Mouse (Mus musculus) stomach, embryonic 15.5 days (tissue): ENCODE data around the gene Gm20715. TPM values are rescaled to one million over a fixed set of nuclear protein-coding genes. Genes with fewer than 3 reads are reported as not detected.
"Not testable (repeated sequence)": the region's sequence is repeated elsewhere in the genome, so short reads cannot be mapped to it uniquely, and the experiment has no call there.

Experiments used
- ATAC-seq: fragments of 200-750 bp; cut with Nextera tagmentation; 2 replicates; pipeline ENCODE4 v1.8.0; 2017; ENCODE audit warnings: low read depth, moderate number of reproducible peaks, moderate TSS enrichment; ENCODE audit not compliant: insufficient read depth, low FRiP score
- H3K27ac ChIP-seq: fragments of 300-500 bp; sonication (generic); 2 replicates; pipeline ENCODE4 v1.5.1; 2015; ENCODE audit warnings: mild to moderate bottlenecking, inconsistent platforms
- H3K27me3 ChIP-seq: fragments of 300-500 bp; sonication (generic); replicated peaks from 2 replicates; pipeline ENCODE4 v1.6.1; 2015; ENCODE audit warnings: inconsistent platforms
- H3K36me3 ChIP-seq: fragments of 300-500 bp; sonication (generic); 2 replicates; pipeline ENCODE4 v1.6.1; 2015; ENCODE audit warnings: inconsistent platforms
- H3K4me1 ChIP-seq: fragments of 300-500 bp; sonication (generic); 2 replicates; pipeline ENCODE4 v1.6.1; 2015; ENCODE audit warnings: inconsistent platforms
- H3K4me2 ChIP-seq: fragments of 300-500 bp; sonication (generic); 2 replicates; pipeline ENCODE4 v1.6.1; 2015; ENCODE audit warnings: mild to moderate bottlenecking, inconsistent platforms
- H3K4me3 ChIP-seq: fragments of 300-500 bp; sonication (generic); replicated peaks from 2 replicates; pipeline ENCODE4 v1.5.1; 2015; ENCODE audit warnings: inconsistent platforms
- H3K9ac ChIP-seq: fragments of 300-500 bp; sonication (generic); 2 replicates; pipeline ENCODE4 v1.6.1; 2015; ENCODE audit warnings: inconsistent platforms
- H3K9me3 ChIP-seq: fragments of 300-500 bp; sonication (generic); 2 replicates; pipeline ENCODE4 v1.6.1; 2016; ENCODE audit warnings: inconsistent platforms
- WGBS: fragments of 180-500 bp; shearing (Covaris S2); methylation state at CpG from one replicate; pipeline ENCODE4 v1.1.7; 2015; 5-methylcytosine and 5-hydroxymethylcytosine counted together
- polyA plus RNA-seq: library from polyadenylated mRNA; unstranded; fragments of >200 nt; fragmentation: Nextera tagmentation; extraction: Ambion mirVana; gene quantifications from 2 replicates; pipeline ENCODE4 v1.2.1, GENCODE M21; 2015

The Gm20715 gene
- polyA plus RNA-seq, 1 experiment from 2014 or later, result not detected

DNA sequence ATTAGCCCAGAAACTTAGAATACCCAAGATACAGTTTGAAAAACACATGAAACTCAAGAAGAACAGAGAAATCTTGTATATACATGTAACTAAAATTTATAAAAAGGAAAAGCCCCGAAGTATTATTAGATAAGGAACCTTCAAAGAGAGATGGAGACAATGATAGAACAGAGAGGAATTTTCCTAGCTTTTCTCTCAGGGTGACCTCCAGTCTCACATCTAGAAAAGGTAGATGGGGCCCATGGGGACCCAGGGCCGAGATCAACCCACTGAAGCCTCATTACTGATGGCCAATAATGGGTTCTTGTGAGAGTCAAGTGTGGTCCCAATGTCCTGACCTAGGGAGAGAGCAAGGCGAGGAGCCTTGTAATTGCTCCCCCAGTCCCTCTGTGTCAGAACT, 28.3 kb downstream of the Gm20715 start, which contains the start of gene Olfr1344:
TSS of gene Olfr1344 (plus strand) at position 301 of the 400 bp plus-strand sequence.
- Histone ChIP-seq H3K4me1 (no peaks in the 10 kb centered on the region), H3K27ac (no peak within 1 kb of the TSS), H3K4me2 (no peak within 1 kb of the TSS), H3K9ac (no peak within 1 kb of the TSS), H3K4me3 (no peak within 1 kb of the TSS), H3K27me3 (no peaks in the 10 kb centered on the region), H3K36me3 (no peaks in the 10 kb centered on the region), H3K9me3 (no peaks in the 10 kb centered on the region)
- WGBS, result 75% methylated on average over 3 of the region's 3 CpGs
- no peak for ATAC-seq

DNA sequence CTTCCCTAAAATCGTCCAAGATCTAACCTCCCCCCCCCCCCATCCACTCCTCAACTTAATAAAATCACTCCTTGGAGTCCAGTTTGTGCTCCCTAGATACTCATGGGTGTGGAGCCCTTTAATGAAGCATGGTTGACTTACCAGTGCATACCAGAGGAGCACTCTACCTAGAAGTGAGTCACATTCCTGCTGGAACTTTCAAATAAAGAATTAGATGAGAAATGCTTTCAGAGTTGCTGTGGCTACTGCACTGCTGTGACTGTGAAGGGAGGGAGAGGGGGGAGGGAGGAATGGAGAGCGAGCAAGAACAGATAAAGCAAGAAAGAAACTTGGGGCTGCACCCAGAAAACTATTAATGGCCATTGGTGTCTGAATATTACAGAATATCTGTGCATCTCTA, 31.1 kb downstream of the Gm20715 start:
- Histone ChIP-seq H3K9me3 (no peaks in the 10 kb centered on the region), H3K4me2 (no peak overlapping the region), H3K27me3 (no peaks in the 10 kb centered on the region), H3K36me3 (no peaks in the 10 kb centered on the region), H3K4me1 (no peaks in the 10 kb centered on the region), H3K4me3 (no peak overlapping the region), H3K27ac (no peak overlapping the region), H3K9ac (no peak overlapping the region)
- no peak for ATAC-seq
- 52% methylated on average over 2 of the region's 2 CpGs for WGBS

DNA sequence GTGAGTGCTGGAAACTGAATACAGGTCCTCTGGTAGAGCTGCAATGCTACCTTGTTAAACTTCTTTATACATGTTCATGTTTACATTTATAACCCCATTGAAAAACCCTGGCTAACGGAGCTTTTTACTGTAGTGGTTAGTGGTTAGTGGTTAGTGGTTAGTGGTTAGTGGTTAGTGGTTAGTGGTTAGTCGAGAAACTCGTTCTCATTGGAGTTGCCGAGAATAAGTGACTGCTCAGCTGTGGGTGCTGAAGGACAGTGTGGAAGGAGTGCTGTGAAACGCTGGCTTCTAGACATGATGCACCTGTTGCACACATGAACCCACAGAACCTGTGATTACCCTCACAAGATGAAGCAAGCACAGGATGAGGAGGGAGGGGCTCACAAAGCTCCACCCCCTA, 37.7 kb downstream of the Gm20715 start:
- H3K9me3 ChIP-seq, result no peaks in the 10 kb centered on the region
- no peak for ATAC-seq
- H3K4me2 ChIP-seq, result no peak overlapping the region
- 75% methylated on average over 5 of the region's 5 CpGs for WGBS
- H3K4me3 ChIP-seq, result no peak overlapping the region
- no peak overlapping the region for H3K27ac ChIP-seq
- no peaks in the 10 kb centered on the region for H3K36me3 ChIP-seq
- no peak overlapping the region for H3K9ac ChIP-seq
- no peaks in the 10 kb centered on the region for H3K27me3 ChIP-seq
- no peaks in the 10 kb centered on the region for H3K4me1 ChIP-seq

DNA sequence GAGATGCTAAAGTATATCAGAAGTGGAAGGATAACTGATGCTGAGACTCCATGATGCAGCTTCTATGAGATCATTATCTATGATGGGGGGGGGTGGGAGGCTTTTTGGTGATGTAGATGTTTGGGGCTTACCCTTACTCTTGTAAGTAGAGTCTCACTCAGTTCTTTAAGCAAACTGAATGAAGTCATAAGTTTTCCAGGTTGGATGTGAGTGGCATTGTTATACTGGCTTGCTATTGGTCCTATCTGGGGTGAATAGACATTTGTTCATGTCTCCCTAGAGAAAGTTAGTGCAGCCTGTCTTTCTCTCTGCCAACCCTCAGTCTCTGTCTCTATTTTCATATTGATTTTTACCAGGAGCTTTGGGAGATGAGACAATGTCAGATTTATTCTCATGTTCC, 45.8 kb downstream of the Gm20715 start, which contains the start of gene Olfr1336:
TSS of gene Olfr1336 (plus strand) at position 301 of the 400 bp plus-strand sequence.
- H3K27ac ChIP-seq, result no peak within 1 kb of the TSS
- H3K36me3 ChIP-seq, result no peaks in the 10 kb centered on the region
- no peak within 1 kb of the TSS for H3K9ac ChIP-seq
- no peak within 1 kb of the TSS for H3K4me3 ChIP-seq
- H3K9me3 ChIP-seq, result no peaks in the 10 kb centered on the region
- ATAC-seq, result no peak
- no peaks in the 10 kb centered on the region for H3K27me3 ChIP-seq
- H3K4me2 ChIP-seq, result no peak within 1 kb of the TSS
- H3K4me1 ChIP-seq, result no peaks in the 10 kb centered on the region

DNA sequence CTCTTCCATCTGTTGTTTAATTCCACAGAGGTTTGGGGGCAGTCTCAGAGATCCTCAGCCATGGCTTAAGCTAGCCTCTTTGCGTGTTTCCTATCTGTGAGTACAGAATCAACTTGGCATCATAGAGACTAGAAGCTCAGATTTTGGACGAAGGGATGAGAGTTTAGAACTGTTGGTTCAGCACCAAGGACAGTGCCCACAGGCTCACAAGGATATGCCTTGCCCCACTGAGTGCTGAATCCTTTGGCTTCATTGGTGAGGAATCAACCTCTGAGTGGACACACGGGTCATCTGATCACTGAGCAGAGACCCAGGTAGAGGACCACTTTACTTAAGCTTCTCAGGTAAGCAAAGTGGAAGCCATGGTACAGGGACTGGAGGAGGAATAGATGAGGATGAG, 46.3 kb downstream of the Gm20715 start:
- Histone ChIP-seq H3K4me1 (no peaks in the 10 kb centered on the region), H3K27me3 (no peaks in the 10 kb centered on the region), H3K9me3 (no peaks in the 10 kb centered on the region), H3K36me3 (no peaks in the 10 kb centered on the region), H3K4me3 (no peak overlapping the region), H3K27ac (no peak overlapping the region), H3K9ac (no peak overlapping the region), H3K4me2 (no peak overlapping the region)
- no peak for ATAC-seq
- 46% methylated on average over 3 of the region's 3 CpGs for WGBS

- Histone ChIP-seq H3K36me3 (no peaks in the 10 kb centered on the region), H3K4me3 (no peak within 1 kb of the TSS), H3K9ac (no peak within 1 kb of the TSS), H3K9me3 (no peaks in the 10 kb centered on the region), H3K27ac (no peak within 1 kb of the TSS), H3K4me1 (no peaks in the 10 kb centered on the region), H3K27me3 (no peaks in the 10 kb centered on the region), H3K4me2 (no peak within 1 kb of the TSS)
- no peak for ATAC-seq
These were observed 56.9 kb downstream of the Gm20715 start, which contains the start of gene Olfr1346 for GRCm38 (mm10) chr7:6466951-6467350. TSS of gene Olfr1346 (plus strand) at chr7:6467101.

DNA sequence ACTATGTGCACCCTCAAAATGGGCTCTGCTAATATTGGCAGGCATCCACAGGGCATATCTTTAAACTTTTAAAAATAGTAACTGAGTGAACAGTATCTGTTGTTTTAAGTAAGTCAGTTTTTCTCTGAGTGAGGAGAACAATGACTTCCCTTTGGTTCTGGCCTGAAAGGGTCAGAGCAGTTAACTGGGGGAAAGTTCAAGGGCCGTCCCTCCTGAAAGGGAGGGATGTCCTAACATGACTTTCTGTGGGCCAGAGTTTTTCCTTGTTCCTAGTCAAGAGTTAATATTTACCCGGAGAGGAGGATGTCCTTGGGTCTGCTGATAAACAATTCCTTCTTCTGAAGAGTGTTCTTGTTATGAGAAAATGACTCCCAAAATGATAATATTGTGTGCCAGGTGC, 67.6 kb downstream of the Gm20715 start:
- not testable (repeated sequence) for ATAC-seq, H3K36me3 ChIP-seq, H3K9ac ChIP-seq, H3K4me1 ChIP-seq, H3K9me3 ChIP-seq, H3K4me3 ChIP-seq, H3K4me2 ChIP-seq, H3K27ac ChIP-seq, H3K27me3 ChIP-seq
- WGBS, result 43% methylated on average over 2 of the region's 2 CpGs

DNA sequence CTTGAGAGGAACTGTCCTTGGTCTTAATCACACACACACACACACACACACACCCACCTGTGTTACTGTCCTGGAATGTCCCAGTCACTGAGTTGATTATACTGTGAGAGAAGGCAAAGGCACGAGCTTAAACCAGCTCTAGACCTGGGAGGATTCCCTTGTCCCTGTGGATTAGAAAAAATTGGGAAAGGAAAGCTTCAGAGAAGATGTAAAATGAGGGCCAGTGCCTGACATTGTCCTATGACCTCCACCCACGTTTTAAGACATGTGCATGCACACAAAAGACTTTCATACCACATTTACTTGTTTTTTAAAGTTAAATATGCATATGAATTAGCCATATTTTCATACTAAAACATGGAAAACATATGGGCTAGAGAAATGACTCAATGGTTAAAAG, 76.8 kb downstream of the Gm20715 start, which contains the start of gene Olfr5:
TSS of gene Olfr5 (minus strand) at position 101 of the 400 bp plus-strand sequence.
- no peaks in the 10 kb centered on the region for H3K36me3 ChIP-seq
- H3K9ac ChIP-seq, result no peak within 1 kb of the TSS
- no peak for ATAC-seq
- no peaks in the 10 kb centered on the region for H3K27me3 ChIP-seq
- no peaks in the 10 kb centered on the region for H3K9me3 ChIP-seq
- no peak within 1 kb of the TSS for H3K4me2 ChIP-seq
- WGBS, result 32% methylated on average over 2 of the region's 2 CpGs
- no peaks in the 10 kb centered on the region for H3K4me1 ChIP-seq
- H3K4me3 ChIP-seq, result no peak within 1 kb of the TSS
- H3K27ac ChIP-seq, result no peak within 1 kb of the TSS

Other genes with a start within 250 kb of the Gm20715 start
- 46.8 and 49.6 TPM in 2 replicates for gene Zfp444, start 238.1 kb upstream of the Gm20715 start, polyA plus RNA-seq
- not detected in 2 replicates for gene Galp, start 213.2 kb upstream of the Gm20715 start, polyA plus RNA-seq
- gene Zscan5b, start 188.0 kb upstream of the Gm20715 start, polyA plus RNA-seq, result not detected in 2 replicates
- gene Epp13, start 157.6 kb upstream of the Gm20715 start, polyA plus RNA-seq, result not detected in 2 replicates
- gene Zfp667, start 123.7 kb upstream of the Gm20715 start, polyA plus RNA-seq, result 8.1 and 9.3 TPM in 2 replicates
- 4.5 and 4.8 TPM in 2 replicates for gene Zfp583, start 79.0 kb upstream of the Gm20715 start, polyA plus RNA-seq
- gene Gm3854, start 66.5 kb upstream of the Gm20715 start, polyA plus RNA-seq, result 1.6 and 2.7 TPM in 2 replicates
- gene Zfp78, start 47.0 kb upstream of the Gm20715 start, polyA plus RNA-seq, result 1.6 and 1.9 TPM in 2 replicates
- gene Zfp28, start 27.0 kb upstream of the Gm20715 start, polyA plus RNA-seq, result 6.9 and 7.6 TPM in 2 replicates
- gene Smim17, start 11.6 kb upstream of the Gm20715 start, polyA plus RNA-seq, result 0.23 and 0.26 TPM in 2 replicates
- not detected in 2 replicates for gene Olfr1344, start 28.4 kb downstream of the Gm20715 start, polyA plus RNA-seq
- gene Olfr1336, start 45.9 kb downstream of the Gm20715 start, polyA plus RNA-seq, result not detected in 2 replicates
- gene Olfr1346, start 56.8 kb downstream of the Gm20715 start, polyA plus RNA-seq, result not detected in 2 replicates
- not detected in 2 replicates for gene Olfr5, start 76.7 kb downstream of the Gm20715 start, polyA plus RNA-seq
- gene Olfr1347, start 89.5 kb downstream of the Gm20715 start, polyA plus RNA-seq, result not detected in 2 replicates
- gene Olfr1348, start 98.5 kb downstream of the Gm20715 start, polyA plus RNA-seq, result not detected in 2 replicates
- gene Olfr1349, start 112.7 kb downstream of the Gm20715 start, polyA plus RNA-seq, result not detected in 2 replicates
- not detected in 2 replicates for gene Olfr1350, start 154.6 kb downstream of the Gm20715 start, polyA plus RNA-seq